Mouse (Mus musculus): ENCODE results near the gene Zfp800. TPM values are rescaled to one million over a fixed set of nuclear protein-coding genes. Genes with fewer than 3 reads are reported as not detected.

Gene Zfp800
- total RNA-seq (2017): 44.9 and 46.4 TPM in 2 replicates

DNA sequence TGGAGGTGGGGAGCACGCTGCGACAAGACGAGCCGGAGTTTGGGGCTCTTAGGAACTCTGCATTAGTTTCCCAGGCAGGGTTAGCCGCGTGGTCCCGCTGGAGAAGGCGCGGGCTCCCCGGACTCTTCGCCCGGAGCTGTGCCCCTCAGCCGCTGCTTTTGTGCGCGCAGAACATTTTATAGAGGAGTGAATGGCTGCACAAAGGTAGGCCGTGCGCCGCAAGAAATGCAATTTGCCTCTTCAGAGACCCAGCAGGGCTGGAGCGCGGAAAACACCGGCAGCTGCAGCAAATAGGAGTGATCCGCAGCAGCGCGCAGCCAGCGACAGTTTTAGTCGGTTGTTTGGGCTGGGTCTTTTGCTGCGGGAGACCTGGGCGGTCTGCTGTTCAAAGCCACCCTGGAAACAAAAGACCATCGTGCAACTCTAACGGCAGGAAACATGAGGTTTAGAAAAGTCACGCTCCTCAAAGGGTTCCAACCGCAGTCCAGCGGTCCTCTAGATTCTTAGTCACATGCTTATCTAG, at the start of gene Zfp800:
Gene Zfp800 (minus strand): TSS at position 325 of the 523 bp plus-strand sequence.
- 0 out of 2 replicates have a peak, but pooled peaks have one; percentile 11 for ATAC-seq (ENCODE audit: extremely low read depth, insufficient number of reproducible peaks, low FRiP score, poor library complexity, severe bottlenecking)

DNA sequence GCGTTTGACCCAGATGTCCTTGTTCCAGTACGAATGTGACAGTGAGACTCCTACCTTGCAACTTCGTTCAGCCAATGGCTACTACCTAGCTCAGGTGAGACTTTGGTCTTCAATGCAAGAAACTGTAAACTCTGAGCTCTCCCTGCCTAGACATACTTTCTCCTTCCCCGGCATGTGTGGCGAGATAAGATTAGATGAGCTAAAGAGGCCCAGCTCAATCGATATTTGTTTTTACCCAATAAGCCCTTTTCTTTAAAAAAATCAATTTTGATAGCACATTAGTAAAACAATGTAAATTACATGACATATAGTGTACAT, 33.7 kb upstream of the Zfp800 start:
- no peak for ATAC-seq (ENCODE audit: extremely low read depth, insufficient number of reproducible peaks, low FRiP score, poor library complexity, severe bottlenecking)

DNA sequence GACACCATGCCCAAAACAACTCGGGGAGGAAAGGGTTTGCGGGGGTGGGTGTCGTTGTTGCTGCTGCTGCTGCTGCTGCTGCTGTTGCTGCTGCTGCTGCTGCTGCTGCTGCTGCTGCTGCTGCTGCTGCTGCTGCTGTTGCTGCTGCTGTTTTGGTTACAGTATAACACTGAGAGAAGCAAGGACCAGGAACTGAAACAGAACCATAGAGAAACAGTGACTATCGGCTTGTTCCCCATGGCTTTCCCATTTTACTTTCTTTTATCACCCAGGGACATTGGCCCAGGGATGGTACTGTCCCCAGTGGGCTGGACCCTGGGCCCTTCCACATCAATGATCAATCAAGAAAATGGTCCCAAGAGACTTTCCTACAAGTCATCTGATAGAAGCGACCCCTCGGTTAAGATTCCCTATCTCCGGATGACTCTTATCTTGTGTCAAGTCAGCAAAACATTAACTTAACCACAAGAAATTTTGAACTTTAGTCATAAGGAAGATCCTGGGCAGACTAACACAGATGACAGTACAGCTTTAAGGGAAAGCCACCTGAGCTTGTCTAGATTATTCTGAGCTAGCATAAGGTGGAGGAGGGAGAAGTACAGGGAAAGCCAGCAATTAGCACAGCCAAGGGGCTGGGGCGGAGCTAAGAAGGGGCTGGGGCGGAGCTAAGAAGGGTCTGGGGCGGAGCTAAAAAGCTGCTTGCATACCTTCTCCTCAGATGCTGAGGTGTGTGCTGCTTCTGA, 33.2 kb upstream of the Zfp800 start:
- no peak for ATAC-seq (ENCODE audit: extremely low read depth, insufficient number of reproducible peaks, low FRiP score, poor library complexity, severe bottlenecking)

DNA sequence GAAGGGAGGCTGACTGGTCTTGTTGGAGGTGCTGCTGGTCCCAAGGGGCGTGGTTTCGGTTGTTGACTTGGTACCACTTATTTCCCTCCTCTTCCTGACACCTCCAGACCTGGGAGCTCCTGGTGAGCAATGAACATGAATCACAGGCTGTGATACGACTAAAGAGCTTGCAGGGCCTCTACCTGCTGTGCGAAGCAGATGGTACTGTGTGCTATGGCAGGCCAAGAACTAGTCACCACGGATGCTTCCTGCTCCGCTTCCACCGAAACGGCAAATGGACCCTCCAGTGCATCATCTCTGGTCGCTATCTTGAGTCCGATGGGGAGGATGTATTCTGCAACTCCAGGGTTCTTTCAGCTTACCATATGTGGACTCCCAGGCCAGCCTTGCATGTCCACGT, 32.1 kb upstream of the Zfp800 start:
- ATAC-seq (ENCODE audit: extremely low read depth, insufficient number of reproducible peaks, low FRiP score, poor library complexity, severe bottlenecking): no peak

GRCm38 (mm10) chr6:28428290-28428689, 30.5 kb upstream of the Zfp800 start, which contains the start of gene Gcc1:
Gene Gcc1, minus strand, starts transcription at chr6:28428390.
- no peak for ATAC-seq (ENCODE audit: extremely low read depth, insufficient number of reproducible peaks, low FRiP score, poor library complexity, severe bottlenecking)

- ATAC-seq (ENCODE audit: extremely low read depth, insufficient number of reproducible peaks, low FRiP score, poor library complexity, severe bottlenecking): no peak
Observed at GRCm38 (mm10) chr6:28427096-28427839, 29.5 kb upstream of the Zfp800 start, which contains the start of gene Fscn3. Gene Fscn3, plus strand, starts transcription at chr6:28427789.

GRCm38 (mm10) chr6:28425019-28425418, 27.2 kb upstream of the Zfp800 start:
- no peak for ATAC-seq (ENCODE audit: extremely low read depth, insufficient number of reproducible peaks, low FRiP score, poor library complexity, severe bottlenecking)

DNA sequence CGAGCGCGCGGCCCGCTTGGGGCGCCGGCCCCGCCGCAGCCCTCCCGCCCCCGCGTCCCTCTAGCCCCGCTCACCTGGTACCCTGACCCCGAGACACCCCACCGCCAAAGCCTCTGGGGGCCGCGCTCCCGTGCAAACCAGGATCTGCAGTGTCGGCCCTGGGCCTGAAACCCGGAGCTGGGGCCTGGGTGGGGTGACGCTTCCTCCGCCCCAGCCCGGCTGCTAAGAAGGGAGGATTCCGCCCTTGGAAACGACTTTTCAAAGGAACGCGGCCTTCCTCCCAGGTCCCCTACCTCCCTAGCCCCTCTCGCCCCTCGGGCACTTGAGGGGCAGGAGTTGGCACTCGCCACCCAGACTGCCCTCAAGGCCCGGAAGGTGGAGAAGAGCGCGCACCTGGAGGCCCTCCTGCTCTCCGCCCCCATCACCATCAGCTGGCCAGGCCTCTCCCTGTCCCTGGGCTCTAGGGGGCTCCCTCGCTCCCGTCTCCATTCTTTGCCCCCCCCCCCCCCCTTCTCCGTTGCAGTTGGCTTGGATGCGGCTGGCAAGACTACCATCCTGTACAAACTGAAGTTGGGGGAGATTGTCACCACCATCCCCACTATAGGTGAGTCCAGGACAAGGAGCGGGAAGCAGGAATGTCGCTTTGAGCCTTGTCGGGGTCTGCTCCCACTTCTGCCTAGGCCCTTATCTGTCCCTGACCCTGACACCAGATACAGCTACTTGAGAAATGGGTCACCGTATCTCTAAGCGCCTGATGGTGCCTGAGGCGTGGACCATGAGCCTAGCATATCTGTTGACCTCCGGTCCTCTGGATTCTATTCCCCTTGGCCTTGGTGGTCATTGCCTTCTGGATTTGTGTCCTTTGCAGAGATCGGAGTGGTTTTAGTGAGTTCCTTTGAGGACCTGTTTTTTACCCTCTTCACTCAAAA, 26.2 kb upstream of the Zfp800 start:
- ATAC-seq (ENCODE audit: extremely low read depth, insufficient number of reproducible peaks, low FRiP score, poor library complexity, severe bottlenecking): no peak

DNA sequence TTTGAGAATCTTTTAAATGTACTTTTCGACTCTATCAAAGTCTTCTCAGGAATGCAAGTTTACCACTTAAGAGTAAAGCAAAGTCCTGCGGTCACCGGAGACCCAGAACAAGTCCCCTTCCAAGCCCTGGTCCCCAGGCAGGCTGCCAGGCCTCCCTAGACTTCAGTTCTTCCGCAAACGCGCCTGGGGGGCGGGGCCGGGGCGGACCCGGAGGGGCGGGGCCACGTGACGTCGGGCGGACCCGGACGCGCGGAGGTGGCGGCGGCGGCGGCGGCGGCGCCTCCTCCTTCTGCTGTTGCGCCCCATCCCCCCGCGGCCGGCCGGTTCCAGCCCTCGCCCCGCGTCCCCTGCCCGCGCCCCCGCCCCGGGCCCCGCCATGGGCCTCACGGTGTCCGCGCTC, 25.5 kb upstream of the Zfp800 start, which contains the start of gene Arf5:
Gene Arf5 (plus strand): TSS at position 248 of the 400 bp plus-strand sequence.
- peak; percentile 31 for ATAC-seq (ENCODE audit: extremely low read depth, insufficient number of reproducible peaks, low FRiP score, poor library complexity, severe bottlenecking)

GRCm38 (mm10) chr6:28422651-28423290, 25.0 kb upstream of the Zfp800 start:
- no peak for ATAC-seq (ENCODE audit: extremely low read depth, insufficient number of reproducible peaks, low FRiP score, poor library complexity, severe bottlenecking)

GRCm38 (mm10) chr6:28421469-28422000, 23.7 kb upstream of the Zfp800 start:
- ATAC-seq (ENCODE audit: extremely low read depth, insufficient number of reproducible peaks, low FRiP score, poor library complexity, severe bottlenecking): peak; percentile 90

DNA sequence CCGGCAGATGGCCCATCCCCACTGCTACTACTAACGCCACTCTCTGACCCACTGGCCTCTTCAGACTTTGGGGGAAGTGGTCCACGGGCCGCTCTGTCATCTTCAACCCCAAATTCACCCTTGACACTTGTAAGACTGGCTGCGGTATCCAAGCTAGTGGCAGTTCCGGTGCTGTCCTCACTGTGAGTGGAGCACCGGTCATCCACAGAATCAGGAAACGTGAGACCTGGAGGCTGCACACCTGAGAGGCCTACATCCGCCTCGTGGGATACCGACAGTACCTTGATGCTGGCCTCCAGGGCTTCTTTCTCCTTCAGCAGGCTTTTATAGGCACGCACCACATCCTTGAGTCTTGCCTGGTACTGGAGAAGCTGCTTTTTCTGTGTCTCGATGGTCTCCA, 23.1 kb upstream of the Zfp800 start:
- no peak for ATAC-seq (ENCODE audit: extremely low read depth, insufficient number of reproducible peaks, low FRiP score, poor library complexity, severe bottlenecking)

DNA sequence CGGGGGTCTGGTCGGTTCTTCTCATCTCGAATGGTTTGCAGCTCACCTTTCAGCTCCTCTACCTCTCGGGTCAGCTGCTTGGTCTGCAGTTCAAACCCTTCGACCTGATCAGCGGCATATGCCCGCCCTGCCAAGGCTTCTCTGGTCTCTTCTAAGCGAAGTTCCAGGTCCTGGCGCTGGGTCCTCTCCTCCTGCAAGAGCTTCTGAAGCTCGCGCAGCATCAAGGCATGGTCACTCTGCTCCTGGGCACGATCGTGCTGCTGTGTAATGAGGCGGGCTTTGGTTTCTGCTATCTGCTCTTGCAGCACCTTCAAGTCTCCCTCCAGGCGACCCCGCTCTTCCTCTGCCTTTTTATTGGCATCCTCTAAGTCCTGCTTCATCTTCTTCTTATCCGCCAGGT, 22.6 kb upstream of the Zfp800 start:
- no peak for ATAC-seq (ENCODE audit: extremely low read depth, insufficient number of reproducible peaks, low FRiP score, poor library complexity, severe bottlenecking)

DNA sequence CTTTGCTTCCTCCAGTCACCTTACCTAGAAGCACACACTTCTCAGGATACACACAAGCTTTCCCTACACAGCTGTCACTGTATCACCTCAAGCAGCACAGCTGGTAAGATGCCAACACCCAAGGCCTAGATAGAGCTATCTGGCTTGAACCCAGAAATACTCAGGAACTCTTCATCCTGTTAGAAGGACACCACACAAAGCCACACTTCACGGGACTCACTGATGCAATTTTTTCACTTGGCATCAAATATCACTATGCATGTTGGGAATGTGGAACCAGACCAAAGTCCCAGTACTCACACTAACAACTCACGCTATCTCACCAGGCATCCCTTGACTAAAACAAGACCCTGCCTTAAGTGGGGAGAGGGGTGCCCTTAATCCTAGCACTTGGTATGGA, 21.9 kb upstream of the Zfp800 start:
- ATAC-seq (ENCODE audit: extremely low read depth, insufficient number of reproducible peaks, low FRiP score, poor library complexity, severe bottlenecking): no peak

- no peak for ATAC-seq (ENCODE audit: extremely low read depth, insufficient number of reproducible peaks, low FRiP score, poor library complexity, severe bottlenecking)
Observed at GRCm38 (mm10) chr6:28418449-28418848, 20.6 kb upstream of the Zfp800 start.

- ATAC-seq (ENCODE audit: extremely low read depth, insufficient number of reproducible peaks, low FRiP score, poor library complexity, severe bottlenecking): no peak
Observed at GRCm38 (mm10) chr6:28416981-28417380, 19.2 kb upstream of the Zfp800 start.

- ATAC-seq (ENCODE audit: extremely low read depth, insufficient number of reproducible peaks, low FRiP score, poor library complexity, severe bottlenecking): no peak
Observed at GRCm38 (mm10) chr6:28411236-28411635, 13.4 kb upstream of the Zfp800 start.

DNA sequence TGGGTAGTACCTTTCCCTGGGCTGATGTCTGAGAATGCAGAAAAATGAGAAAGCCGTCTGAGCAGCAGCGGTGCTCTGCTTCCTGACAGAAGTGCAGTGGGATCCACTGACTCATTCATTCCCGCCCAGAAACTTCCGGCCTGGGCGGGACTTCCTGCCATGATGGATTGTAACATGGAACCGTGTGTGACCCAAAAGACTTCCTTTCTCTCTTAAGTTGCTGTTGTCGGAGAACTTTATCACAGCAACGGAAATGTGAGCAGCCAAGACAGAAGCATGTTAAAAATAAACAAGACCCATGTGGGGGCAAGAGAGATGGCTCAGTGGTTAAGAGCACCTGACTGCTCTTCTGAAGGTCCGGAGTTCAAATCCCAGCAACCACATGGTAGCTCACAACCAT, 12.2 kb upstream of the Zfp800 start:
- ATAC-seq (ENCODE audit: extremely low read depth, insufficient number of reproducible peaks, low FRiP score, poor library complexity, severe bottlenecking): no peak

Data from neutrophil, adult 5-6 weeks (primary cell).